Mouse (Mus musculus) urinary bladder, postnatal 10 days (tissue): ENCODE data around the gene Agrp.
"Not testable (repeated sequence)": the region's sequence is repeated elsewhere in the genome, so short reads cannot be mapped to it uniquely, and the experiment has no call there.

ENCODE experiments used
- DNase-seq: peaks from one replicate; pipeline ENCODE4 v3.0.0; 2022; ENCODE audit warnings: low spot score

Agrp gene

DNA sequence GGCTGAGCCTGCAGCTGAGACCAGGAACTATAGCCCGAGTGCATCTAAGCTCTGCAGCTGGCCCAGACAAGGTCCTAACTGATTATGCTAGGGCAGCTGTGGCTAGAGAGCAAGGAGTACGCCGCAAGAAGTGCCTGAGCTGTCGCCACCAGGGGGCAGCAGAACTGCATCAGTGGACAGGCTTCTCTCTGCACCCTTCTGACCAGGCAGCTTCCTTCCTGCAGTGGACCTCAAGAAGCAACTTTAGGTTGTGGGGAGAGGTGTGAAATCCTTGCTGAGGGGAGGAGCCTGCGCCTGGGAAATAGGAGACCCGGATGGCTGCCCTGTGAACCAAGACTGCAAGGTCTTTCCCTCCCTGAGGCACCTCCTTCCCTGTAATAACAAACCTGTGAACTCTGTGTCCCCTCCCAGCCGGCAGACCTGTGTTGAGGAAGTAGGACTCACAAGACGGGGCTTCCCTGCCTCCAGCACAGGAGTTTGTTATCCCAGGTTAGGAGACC is 14.7 kb downstream of the Agrp start:
- peak; percentile 78 for DNase-seq

DNA sequence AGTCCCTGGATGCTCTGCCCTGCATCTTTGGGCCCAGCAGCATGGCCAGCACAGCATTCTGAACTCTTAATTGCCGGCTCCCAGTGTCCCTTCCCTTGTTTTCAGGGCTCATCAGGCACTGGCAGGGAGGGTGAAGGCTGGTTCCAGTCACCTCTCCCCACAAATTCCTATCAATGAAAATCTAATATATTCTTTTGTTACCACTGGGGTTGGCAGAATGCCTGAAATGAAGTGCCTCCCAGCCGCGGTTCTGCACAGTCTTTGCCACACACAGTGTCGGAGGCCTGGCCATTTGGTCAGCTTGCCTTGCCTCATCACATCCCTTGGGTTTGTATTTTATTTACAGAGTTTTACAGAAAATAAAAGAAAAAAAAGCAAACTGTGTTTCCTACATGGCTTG is 15.4 kb downstream of the Agrp start:
- no peak for DNase-seq

- DNase-seq = no peak
These were observed 16.1 kb downstream of the Agrp start for GRCm38 (mm10) chr8:105620946-105621720.

DNA sequence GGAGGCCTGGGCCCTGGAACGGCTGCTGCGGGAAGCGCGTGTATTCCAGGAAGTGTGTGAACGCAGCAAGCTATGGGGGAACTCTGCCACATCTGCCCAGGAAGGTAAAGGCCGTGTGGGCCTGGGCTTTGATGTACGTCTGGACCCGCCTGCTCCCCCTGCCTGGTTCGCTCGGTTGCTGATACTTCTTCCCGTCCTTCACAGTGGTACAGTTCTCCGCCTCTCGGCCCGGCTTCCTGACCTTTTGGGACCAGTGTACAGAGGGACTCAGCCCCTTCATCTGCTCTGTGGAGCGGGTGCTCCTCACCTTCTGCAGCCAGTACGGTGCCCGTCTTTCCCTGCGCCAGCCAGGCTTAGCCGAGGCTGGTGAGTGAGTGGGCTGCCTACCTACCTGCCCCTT is 17.0 kb downstream of the Agrp start:
- DNase-seq = no peak

- no peak for DNase-seq
These were observed 18.2 kb downstream of the Agrp start for GRCm38 (mm10) chr8:105618892-105619591.

GRCm38 (mm10) chr8:105618279-105618634 is 18.9 kb downstream of the Agrp start:
- DNase-seq = no peak

DNA sequence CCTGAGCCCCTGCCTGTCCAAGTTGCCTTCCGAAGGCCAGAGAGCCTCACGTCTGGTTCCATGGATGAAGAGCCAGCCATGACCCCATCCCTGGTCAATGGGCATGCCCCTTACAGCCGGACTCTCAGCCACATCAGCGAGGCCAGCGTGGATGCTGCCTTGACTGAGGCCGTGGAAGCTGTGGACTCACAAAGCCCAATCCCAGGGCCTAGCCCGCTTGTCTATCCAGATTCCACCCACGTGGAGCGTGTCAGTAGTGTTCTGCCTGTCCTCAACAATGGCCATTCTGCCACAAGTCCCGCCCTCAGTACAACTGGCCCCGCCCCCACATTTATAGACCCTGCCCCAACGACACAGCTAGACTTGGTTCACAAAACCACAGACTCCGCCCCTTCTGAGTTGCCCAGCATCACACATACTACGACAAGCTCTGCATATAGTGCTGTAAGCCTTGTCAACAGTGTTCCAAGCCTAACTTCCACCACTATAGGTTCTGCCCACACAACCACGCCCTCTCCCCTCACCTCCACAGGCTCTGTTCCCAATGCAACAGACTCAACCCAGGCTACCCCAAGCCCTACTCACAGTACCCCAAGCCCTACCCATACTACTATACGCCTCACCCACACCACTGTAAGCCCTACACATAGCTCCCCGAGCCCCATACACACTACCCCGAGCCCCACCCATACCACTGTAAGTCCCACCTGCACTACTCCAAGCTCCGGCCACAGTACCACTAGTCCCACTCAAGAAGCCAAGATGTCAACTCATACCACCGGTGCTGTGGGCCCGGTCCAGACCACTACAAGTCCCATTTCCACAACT is 19.5 kb downstream of the Agrp start:
- DNase-seq = no peak

DNA sequence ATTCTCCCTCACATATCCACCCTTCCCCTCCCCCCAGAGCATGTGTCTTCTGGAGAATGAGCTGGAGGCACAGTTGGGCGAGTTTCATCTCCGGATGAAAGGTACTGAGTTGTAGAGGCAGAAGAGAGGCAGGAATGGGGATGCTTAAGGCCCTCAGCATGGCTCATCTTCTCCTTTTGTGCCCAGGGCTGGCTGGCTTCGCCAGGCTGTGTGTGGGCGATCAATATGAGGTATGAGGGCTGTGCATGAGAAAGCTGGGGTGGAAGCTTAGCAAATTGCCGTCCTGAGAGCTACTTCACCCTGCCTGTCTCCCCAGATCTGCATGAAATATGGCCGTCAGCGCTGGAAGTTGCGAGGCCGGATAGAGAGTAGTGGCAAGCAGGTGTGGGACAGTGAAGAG is 21.3 kb downstream of the Agrp start:
- no peak for DNase-seq

GRCm38 (mm10) chr8:105613830-105614511 is 23.2 kb downstream of the Agrp start:
- no peak for DNase-seq

- DNase-seq = no peak
These were observed 24.2 kb downstream of the Agrp start for GRCm38 (mm10) chr8:105613037-105613436.

DNA sequence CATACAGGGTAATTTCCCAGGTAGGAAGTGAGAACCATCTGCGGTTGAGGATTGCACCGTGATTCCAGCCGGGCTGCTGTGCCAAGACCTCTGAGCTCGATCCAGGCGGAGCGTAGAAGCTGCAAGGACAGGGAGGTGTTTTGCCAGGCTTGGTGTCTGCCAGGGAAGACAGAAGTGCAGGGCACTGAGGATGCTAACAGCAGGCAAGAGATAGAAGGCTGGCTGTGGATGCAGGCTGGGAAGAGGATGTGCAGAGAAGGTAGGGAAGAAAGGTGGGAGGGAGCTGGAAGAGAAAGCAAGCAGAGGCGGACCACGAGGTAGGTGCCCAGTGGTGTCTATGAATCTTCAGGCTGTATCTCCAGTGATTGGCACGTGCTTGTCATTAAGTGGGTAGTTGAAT is 25.4 kb downstream of the Agrp start:
- DNase-seq = no peak

- DNase-seq = no peak
These were observed 27.4 kb downstream of the Agrp start for GRCm38 (mm10) chr8:105609771-105610170.

DNA sequence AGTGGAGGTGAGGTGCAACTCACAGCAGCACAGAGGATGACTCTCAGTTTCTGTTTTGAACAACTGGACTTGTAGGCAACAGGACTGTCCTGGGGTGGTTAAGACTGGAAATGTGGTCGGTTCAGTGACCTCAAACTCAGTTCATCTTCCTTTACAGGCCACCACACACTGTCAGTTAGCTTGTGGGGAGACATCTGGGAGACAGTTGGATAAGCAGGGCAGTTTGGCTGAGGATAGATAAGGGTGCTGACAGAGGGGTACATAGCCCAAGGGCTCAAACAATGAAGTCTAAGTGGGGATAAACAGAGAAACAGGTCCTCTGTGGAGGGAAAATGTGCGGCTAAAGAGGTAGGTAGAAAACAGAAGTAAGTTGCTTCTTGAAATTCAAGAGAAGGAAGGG is 27.8 kb downstream of the Agrp start:
- DNase-seq = no peak

GRCm38 (mm10) chr8:105607684-105608083 is 29.5 kb downstream of the Agrp start:
- DNase-seq = no peak

GRCm38 (mm10) chr8:105607062-105607461 is 30.1 kb downstream of the Agrp start:
- no peak for DNase-seq

DNA sequence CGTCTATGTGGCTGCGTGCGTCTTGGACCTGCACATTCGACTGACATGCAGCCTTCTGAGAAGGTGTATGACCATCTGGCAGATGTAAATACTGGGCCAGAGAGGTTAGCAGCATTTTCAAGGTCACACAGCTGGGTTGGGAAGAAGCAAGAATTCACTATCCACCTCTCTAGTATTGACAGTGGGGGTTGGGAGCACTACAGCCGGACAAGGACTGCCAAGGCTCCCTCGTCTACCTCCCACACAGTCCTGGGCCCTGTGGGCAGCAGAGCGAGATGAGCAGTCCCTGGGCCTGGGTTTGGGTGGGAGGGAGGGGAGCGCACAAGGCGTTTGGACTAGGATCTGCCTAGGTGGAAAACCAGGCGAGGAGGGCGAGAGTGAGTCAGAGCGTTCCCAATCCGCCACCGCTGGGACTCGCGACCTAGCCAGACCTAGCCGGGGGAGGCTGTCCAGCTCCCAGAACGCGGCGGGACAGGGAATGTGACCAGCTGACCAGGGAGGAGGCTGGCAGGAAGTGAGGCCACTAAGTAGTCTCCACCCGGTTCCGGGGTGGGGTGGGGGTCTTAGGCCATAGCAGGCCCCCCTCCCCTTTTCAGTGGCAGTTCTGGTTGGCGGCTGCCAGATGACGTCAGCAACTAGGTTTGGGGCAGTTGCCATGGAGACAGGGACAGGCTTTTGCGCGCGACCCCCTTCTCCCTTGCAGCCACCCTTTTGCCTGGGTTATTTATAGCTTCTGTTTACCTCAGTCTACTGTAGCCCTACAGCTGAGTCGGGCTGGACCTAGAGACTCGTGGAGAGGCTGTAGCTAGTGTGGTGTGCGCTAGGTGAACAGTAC is 30.8 kb downstream of the Agrp start:
- DNase-seq = no peak

GRCm38 (mm10) chr8:105605491-105606188 is 31.6 kb downstream of the Agrp start:
- no peak for DNase-seq

GRCm38 (mm10) chr8:105604804-105605381 is 32.3 kb downstream of the Agrp start, which contains the start of gene Ripor1:
Gene Ripor1 (plus strand): TSS chr8:105605255.
- DNase-seq = no peak

GRCm38 (mm10) chr8:105602540-105602939 is 34.7 kb downstream of the Agrp start:
- not testable (repeated sequence) for DNase-seq

- no peak for DNase-seq
These were observed 35.9 kb downstream of the Agrp start for GRCm38 (mm10) chr8:105601301-105601700.
